In genomic region chr14:48212839-48213238, GRCm38 (mm10) we compare ENCODE assay signal across 18 mouse cellular contexts.
DNase-seq lines count a peak whose midpoint lies in the region; ATAC-seq lines count a peak whose summit lies in the region.
"Had no signal": no experiment of that assay in that cellular context is flagged by ENCODE, and none has a peak within 500 bp of the region (broad histone marks: within the 10 kb centered on the region; RNA-seq: fewer than 3 reads in every experiment).

No protein-coding gene starts in this region.

- intact Hi-C loops in heart, postnatal 36 days (cut with DNase I), result no loop called here

- ATAC-seq in frontal cortex, adult (ENCODE audit: low TSS enrichment), result peak; percentile 69
- ATAC-seq: activated CD4-positive, CD25-positive, alpha-beta regulatory T cell, adult 4 months; hindbrain, embryonic 16.5 days; intestine, embryonic 15.5 days had no signal

- no peak for DNase-seq in frontal cortex, postnatal 10 days (ENCODE audit: low spot score in 2 of 2)
- DNase-seq in 3T3-L1 (ENCODE audit: low read depth, low spot score), result peak; percentile 79
- DNase-seq in adrenal gland, adult 8-10 months, result peak; percentile 18
- DNase-seq in brain, adult 2 months (ENCODE audit: low read depth, low spot score), result peak; percentile 77
- DNase-seq in heart, postnatal 36 days, result no peak
- DNase-seq in lung, postnatal 4 days, result no peak
- no peak for DNase-seq in cerebellum, adult 11 months
- DNase-seq: cerebellum, postnatal 14 days; forebrain, postnatal 0 days; gastrocnemius, postnatal 14 days; kidney, adult 2 months; kidney, postnatal 4 days; lung, postnatal 36 days; right cerebral cortex, postnatal 14 days had no signal

Comparison
In these comparisons a context has a peak if more than half of its experiments do, and no peak if none do; other contexts are left out.
1. DNase-seq: peak in 3T3-L1 (single experiment), adrenal gland, adult 8-10 months (single experiment) and brain, adult 2 months (single experiment); none in frontal cortex, postnatal 10 days (0 of 2), heart, postnatal 36 days (0 of 2), lung, postnatal 4 days (0 of 2) and cerebellum, adult 11 months (single experiment).